ENCODE assay signal across 8 mouse cellular contexts in the genomic region with DNA sequence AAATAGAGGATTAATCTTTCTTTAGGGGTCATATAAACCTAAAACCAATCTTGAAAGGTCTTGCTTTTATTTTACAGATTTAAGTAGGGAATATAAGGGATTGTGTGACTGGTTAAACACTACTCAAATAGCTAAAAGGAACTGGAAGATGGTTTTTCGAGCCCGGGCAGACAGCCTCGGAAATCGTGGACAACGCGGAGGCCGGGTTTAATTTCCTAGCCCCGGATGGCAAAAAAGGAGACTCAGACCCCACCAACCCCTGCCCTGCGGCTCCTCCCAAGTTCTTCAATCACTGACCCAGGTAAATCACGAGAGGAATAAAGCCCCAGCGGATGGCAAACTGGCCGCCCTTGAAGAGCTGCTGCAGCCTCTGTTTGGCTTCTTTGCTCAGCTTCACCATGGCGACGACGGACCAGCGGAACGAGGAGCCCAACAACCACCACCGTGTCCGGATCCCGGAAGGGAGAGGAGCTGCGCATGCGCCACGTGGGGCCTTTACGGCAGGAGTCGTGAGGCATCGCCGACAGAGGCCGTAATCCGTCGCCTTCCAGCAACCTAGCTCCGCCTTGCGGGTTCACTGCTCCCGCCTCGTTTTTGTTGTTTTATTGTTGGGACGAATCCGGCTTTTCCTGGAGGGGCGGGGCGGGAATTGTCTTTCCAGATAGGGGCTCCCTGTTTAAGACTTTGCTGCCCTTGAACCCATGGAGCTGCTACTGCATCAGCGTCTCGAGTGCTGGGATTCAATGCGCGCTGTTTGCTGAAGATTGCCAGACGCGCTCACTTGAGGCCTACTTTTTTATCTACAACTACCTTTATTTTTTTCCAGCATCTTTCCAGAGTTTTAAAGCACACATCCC. TPM values are rescaled to one million over a fixed set of nuclear protein-coding genes. Genes with fewer than 3 reads are reported as not detected.
DNase-seq lines count a peak whose midpoint lies in the region; ATAC-seq lines count a peak whose summit lies in the region.

A gene (minus strand): TSS at position 488 of the 857 bp plus-strand sequence.

- peak within 1 kb of the TSS; percentile 63 for H3K4me3 ChIP-seq in hindbrain, embryonic 12.5 days

- peaks cover 16% of the 10 kb centered on the region for H3K4me1 ChIP-seq in hindbrain, embryonic 12.5 days

- peak within 1 kb of the TSS; percentile 68 for H3K4me2 ChIP-seq in hindbrain, embryonic 12.5 days (replicated peaks)

- H3K9ac ChIP-seq in hindbrain, embryonic 12.5 days = peak within 1 kb of the TSS; percentile 74

- peak; percentile 99 for DNase-seq in NIH3T3 (ENCODE audit: low read depth)
- DNase-seq in cerebellum, postnatal 10 days = peak; percentile 97 to 98
- peak; percentile 95 to 96 for DNase-seq in frontal cortex, postnatal 10 days (ENCODE audit: low spot score in 2 of 2)
- peak; percentile 94 to 98 for DNase-seq in layer of hippocampus, postnatal 14 days (ENCODE audit: low spot score in 2 of 2)
- DNase-seq in lung, postnatal 14 days = peak; percentile 97
- DNase-seq in retina, adult 2 months (ENCODE audit: low read depth, low spot score) = peak; percentile 87
- DNase-seq in thymus, postnatal 36 days = peak; percentile 95 to 96

- peaks cover 7% of the 10 kb centered on the region; the same call in 1 of the 2 replicates for H3K36me3 ChIP-seq in hindbrain, embryonic 12.5 days

- no peaks in the 10 kb centered on the region for H3K9me3 ChIP-seq in hindbrain, embryonic 12.5 days (replicated peaks)

- 1% methylated on average over 44 of the region's 44 CpGs for WGBS in hindbrain, embryonic 12.5 days

- H3K27me3 ChIP-seq in hindbrain, embryonic 12.5 days = peaks cover 3% of the 10 kb centered on the region

- peak; percentile 92 for ATAC-seq in hindbrain, embryonic 12.5 days (ENCODE audit: low FRiP score)

- peak within 1 kb of the TSS; percentile 79 for H3K27ac ChIP-seq in hindbrain, embryonic 12.5 days

RNA-seq across cellular contexts. Expression of the gene that starts here (rescaled TPM):
- polyA plus RNA-seq in hindbrain, embryonic 12.5 days (2016; fragmentation: Nextera tagmentation; extraction: Ambion mirVana) = 91.8 and 104 TPM in 2 replicates
- 10 to 100 TPM; 77.6 to 85.5 TPM for total RNA-seq in layer of hippocampus, postnatal 14 days (2021)

Comparison
In these comparisons a context has a peak if more than half of its experiments do, and no peak if none do; other contexts are left out.
1. Peak in every context shown above with its lines: DNase-seq, ATAC-seq, H3K4me3 ChIP-seq and H3K27ac ChIP-seq.